Mouse (Mus musculus): ENCODE data around the gene Tbc1d2.

Tbc1d2 gene

DNA sequence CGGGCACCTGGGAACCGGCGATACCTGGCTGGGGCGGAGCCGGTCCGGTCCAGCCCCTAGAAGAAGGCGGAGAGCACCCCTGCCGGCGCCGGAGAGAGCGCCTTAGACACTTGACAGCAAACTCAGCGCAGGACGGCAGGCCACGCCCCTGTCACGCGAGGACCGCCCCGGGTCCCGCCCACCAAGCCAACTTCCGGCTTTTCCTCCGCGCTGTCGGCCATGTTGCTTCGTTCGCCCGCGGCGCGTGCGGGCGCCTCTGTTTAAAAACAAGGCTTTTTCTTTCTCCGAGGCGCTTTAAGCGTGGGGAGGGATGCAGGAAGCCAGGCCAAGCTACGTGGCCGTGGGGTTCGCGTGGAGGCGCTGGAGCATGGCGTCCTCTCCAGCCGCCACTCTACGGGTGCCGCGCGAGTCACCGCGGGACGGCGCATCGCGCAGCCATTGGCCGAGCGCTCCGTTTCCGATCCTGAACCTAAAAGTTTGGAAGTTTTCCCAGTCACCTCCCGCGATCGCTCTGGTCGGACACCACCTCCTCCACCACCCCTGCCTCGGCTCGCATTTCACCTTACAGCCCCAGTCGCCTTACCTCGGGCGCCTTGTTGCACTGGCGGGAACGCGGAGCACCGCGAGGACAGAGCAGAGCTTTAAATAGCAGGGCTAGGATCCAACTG is at the start of gene Tbc1d2:
TSS of gene Tbc1d2 (minus strand) at position 124 of the 668 bp plus-strand sequence.
- DNase-seq (ENCODE audit: low read depth in 2 of 2, low spot score in 2 of 2) = peak; percentile 95 to 98

DNA sequence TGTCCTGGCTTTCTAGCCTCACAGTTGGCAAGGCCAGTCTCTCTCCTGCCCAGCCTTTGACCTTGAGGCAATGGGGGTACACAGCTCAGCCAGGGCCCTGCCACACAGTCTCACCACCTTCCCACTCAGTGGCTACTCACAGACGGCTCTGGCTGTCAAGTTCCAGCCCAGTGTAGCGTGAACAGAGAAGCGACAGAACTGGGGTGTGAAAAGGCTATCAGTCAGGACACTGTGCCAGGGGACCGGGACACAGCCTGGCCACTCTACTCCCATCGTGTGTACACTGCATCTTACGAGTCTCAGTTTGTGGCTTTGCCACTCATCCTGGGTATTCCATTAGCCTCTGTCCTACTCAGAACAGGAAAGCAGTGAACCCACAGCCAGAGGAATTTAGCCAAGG is 46.5 kb upstream of the Tbc1d2 start:
- no peak for DNase-seq (ENCODE audit: low read depth in 2 of 2, low spot score in 2 of 2)

DNA sequence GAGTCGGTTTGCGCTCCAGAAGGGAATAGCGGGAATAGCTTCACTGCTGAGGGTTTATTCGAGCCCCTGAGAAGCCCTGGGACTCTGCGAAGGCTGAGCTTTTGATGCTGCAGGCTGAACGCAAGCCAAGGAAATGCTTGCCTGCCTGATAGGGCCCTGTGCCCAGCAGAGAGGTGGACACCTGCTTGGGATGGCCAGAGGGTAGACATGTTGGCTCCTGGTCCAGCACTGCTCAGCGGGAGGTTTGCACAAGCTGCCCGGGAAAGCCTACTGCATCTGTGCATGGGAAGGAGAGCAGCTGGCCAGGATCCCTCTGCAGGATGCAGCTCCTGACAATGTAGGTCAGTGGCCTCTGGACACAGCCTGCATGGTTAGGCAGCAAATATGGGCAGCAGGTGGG is 40.6 kb upstream of the Tbc1d2 start:
- DNase-seq (ENCODE audit: low read depth in 2 of 2, low spot score in 2 of 2) = no peak

DNA sequence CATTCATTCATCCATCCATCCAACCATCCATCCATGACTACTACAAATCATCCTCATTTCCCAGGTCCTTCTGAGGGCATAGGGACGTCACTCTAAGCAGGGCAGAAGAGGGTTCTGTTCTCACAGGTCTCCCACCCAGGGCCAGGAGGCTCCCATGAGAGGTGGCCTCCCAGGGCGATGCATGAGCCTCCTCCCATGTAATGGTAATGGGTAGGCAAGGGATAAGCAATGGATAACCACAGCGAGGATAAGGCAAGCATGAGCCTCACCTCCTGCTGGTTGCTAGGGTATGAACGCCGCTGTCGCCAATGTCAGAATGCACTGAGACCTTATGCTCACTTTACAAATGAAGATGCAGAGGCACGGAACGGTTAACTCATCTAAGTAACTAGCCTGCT is 40.0 kb upstream of the Tbc1d2 start:
- no peak for DNase-seq (ENCODE audit: low read depth in 2 of 2, low spot score in 2 of 2)

DNA sequence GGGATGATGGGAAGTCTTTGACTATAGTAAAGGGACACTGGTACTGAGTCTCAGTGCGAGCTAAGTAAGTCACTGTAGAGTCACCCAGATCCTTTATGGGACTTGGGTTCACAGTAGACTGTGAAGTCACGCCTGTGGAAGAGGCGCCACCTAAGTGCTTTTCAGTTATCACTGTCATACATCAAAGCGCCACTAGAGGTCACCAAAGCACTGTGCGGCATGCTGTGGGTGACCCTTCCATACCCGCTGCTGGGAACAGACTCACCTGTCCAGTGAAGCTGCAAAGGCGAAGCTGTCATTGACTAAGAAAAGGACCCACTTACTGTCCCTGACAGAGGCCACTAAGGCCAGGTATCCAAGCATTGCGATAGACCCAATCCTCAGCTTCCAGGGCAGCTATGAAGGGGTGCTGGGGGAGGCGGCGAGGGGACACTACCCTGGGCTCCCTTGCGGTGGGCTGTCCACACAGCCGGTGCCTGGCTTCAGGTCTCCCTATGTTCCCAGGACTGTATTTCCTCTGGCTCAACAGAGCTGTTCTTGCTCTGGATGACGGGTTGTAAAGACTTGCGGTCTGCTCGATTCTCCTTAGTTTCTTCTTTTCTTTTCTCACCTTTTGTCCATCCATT is 39.5 kb upstream of the Tbc1d2 start:
- peak; percentile 49 to 59 for DNase-seq (ENCODE audit: low read depth in 2 of 2, low spot score in 2 of 2)

DNA sequence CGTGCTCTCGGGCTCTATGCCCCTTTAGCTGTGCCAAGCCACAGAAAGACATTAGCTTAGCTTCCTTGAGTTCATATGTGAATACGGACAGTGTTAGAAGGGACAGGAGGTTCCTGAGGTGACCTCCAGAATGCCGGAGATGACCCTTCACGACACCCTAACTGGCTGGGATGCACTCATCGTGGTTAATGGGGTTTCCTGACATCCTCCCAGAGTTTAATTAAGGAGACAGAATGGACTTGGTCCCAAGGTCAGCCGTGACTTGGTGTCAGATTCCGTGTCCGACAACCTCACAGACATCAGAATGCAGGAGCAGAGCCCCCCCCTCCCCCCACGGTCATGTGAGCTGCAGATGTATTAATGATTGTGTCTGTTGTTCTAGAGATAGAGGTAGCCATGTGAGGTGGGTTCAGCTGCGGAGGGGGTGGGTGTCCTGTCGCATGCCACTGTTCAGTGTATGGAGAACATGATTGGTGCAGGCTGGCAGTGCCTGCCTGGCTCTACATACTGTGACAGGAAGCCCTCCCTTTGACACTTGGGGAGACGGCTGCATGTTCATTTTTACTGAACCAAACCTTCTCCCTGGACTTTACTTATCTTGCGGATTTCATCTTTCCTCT is 38.3 kb upstream of the Tbc1d2 start:
- DNase-seq (ENCODE audit: low read depth in 2 of 2, low spot score in 2 of 2) = no peak

DNA sequence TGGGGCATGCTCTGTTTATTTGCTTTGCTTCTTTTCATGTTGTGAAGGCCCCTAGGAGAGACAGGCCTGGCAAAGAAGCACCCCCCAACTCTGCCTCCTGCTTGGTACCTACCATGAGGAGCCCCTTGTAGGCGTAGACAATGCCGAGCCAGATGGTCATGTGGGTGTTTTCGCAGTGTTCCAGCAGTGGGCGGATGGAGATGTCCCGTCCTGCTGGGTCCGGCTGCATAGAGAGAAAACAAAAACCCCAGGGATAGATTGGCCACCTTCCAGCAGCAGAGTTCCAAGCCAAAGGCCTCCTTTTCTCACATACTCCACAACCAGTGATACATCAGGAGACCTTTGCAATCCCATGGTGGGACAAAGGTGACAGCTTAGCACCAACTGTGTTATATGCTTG is 34.2 kb upstream of the Tbc1d2 start:
- no peak for DNase-seq (ENCODE audit: low read depth in 2 of 2, low spot score in 2 of 2)

DNA sequence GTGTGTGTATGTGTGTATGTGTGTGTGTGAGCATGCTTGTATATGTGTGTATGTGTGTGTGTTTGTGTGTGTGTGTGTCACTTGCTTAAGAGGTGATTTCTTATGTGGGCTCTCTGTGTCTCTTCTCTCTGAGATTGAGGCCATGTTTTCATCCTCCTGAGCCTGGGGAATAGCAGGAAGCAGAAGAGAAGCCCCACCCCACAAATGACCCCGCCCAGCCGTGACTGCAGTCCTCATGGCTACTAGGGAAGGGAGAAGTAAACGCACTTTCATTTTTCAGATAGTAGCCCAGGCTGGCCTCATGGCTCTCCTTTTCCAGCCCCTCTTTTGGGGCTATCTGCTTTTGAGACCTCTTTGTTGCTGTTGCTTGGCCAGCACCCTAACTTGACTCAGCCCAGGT is 26.6 kb upstream of the Tbc1d2 start:
- DNase-seq (ENCODE audit: low read depth in 2 of 2, low spot score in 2 of 2) = no peak

DNA sequence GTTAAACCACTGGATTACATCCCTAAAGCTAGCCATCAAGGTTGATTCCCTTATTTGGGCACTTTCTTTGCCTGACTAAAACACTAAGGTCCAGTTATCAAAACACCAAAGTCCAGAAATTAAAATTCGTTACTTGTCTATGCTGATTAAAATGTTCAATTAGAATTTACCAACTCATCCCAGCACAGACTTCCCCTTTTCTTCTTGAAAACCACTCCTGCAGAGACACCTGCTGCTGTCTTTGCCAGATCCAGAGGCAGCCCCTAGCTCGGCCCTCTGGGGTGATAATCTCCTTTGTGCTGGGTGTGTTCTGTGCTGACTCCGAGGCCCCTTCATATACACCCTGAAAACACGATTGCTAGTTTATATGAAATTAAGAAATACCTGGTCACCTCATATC is 26.0 kb upstream of the Tbc1d2 start:
- no peak for DNase-seq (ENCODE audit: low read depth in 2 of 2, low spot score in 2 of 2)

DNA sequence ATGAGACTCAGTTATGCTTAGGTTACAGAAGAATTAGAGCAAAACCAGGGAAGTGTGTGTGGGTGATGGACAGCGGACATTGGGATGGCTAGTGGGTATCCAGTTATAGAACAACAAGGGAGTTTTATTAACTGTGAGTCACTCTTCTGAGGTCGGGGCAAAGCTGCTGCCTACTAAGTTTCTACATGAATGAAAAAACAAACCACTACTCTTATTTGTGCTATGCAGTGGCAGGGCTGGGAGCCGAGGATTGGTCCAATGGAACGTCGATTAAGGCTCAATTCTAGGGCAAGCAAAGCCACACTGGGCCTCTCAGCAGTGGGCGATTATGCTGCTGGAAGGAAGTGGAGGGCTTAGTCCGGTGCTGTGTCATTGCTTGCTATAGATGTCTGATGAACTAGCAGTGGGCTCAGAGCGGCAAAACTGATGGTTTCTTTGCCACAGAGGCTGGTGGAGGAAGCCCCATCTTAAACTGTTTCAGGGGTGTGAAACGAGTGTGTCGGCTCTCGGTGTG is 25.3 kb upstream of the Tbc1d2 start:
- DNase-seq (ENCODE audit: low read depth in 2 of 2, low spot score in 2 of 2) = no peak

DNA sequence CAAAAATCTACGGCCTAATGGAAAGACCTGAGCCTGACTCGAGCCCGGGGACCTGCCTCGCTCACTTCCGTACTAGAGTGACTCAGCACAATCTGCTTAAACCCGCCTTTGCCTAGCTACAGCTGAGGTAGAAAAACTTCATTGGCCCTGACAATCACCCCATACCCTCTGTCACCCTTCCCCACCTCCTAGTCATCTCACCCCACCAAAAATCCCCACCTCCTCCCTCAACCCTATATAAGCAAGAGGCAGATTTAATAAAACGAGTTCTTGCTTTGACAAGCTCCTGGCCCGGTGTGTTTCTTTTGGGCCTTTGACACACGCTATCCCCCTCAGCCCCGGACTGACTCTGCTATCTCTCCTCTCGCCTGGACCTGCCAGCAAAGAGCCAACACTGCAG is 18.6 kb upstream of the Tbc1d2 start:
- DNase-seq (ENCODE audit: low read depth in 2 of 2, low spot score in 2 of 2) = no peak

DNA sequence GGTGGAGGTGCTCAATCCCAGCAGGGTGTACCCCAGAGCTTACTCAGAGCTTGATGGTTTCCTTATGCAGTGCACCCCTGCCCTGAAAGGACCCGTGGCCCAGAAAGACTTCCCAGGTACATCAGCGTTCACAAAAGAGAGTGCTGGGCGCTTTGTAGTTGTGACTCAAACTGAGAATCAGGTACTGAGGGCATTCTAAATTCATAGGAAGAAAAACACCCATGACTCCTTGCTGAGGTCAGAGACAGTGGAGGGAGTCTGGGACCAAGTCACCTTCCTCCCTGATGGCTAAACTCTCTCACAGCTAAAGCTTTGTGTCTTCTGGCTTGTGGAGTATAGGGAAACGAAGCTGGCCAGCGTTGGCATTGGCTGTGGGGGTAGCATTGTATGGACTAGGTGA is 16.4 kb upstream of the Tbc1d2 start:
- no peak for DNase-seq (ENCODE audit: low read depth in 2 of 2, low spot score in 2 of 2)

DNA sequence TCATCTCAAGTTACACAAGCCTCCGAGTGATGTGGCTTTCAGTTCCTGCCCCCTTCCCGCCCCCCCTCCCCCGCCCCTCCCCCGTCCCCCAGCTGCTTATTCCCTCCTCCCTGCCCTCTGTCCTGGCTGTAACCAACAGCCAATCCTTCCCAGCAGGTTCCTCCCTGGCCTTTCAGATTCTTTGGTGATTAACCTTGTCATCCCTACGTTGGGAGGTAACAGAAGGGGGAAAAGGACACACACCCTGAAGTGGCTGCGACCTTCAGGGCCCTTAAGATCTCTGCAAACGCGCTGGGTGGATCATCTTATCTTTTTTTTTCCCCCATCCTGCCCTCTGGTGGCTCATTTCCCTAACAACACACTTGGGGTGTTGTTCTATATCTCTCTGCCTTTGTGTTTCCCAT is 15.4 kb upstream of the Tbc1d2 start:
- DNase-seq (ENCODE audit: low read depth in 2 of 2, low spot score in 2 of 2) = peak; percentile 10 to 21

DNA sequence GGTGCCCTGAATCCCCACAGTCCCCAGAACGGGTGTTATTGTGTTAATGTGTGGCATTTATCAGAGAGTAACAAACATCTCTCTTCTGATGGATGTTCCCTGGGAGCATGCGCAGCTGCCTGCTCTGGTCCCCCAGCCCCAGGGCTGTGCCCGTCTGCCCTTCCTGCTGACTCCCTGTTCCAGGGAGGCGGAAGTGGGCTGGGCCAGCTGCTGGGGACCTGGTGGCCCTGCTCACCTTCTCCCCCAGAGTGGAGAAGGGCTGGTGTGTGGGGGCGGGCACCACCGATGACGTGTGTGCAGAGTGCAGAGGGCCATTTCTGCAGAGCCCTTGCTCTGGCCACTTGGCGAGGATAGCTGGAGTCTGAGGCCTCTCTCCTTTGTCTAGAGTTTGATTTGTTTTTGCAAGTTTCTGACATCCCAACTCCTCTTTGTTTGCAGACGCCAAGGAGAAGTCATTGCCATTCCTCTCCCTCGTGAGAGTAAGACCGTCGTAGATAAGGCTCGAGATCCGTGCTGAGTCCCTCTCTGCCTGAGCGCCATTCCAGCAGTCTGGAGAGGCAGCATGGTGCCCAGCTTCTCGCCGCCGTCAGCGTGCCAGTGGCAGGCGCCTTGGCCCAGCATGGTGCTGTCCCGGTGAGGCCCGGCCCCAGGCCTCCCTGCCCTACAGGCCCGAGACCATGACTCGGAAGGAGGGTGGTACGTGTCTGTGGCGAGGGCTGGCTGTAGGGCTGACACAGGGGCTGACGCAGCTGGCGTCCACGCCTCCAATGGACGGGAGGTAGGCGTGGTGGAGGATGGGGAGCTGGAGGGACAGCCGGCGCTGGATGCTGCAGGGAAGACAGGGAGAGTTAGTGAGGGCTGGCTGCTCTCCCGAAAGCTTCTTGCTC is 14.4 kb upstream of the Tbc1d2 start:
- no peak for DNase-seq (ENCODE audit: low read depth in 2 of 2, low spot score in 2 of 2)

DNA sequence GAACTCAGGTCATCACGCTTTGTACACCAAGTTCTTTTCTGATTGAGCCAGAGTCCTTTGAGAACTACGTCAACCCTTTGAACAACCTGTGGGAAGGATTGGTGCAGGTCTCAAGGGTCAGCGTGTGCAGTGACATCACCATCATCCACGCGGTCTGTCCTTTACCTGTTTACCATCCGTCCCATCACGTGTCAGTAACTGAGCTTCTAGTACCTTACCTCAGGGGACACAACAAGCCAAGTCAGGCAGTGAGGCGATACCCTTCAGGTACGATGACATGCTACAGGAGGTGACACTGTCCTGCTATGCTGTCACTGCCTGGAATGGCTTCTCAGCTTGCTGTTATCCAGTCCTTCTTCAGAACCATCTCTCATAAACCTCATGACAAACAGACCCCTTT is 11.4 kb upstream of the Tbc1d2 start:
- DNase-seq (ENCODE audit: low read depth in 2 of 2, low spot score in 2 of 2) = no peak

DNA sequence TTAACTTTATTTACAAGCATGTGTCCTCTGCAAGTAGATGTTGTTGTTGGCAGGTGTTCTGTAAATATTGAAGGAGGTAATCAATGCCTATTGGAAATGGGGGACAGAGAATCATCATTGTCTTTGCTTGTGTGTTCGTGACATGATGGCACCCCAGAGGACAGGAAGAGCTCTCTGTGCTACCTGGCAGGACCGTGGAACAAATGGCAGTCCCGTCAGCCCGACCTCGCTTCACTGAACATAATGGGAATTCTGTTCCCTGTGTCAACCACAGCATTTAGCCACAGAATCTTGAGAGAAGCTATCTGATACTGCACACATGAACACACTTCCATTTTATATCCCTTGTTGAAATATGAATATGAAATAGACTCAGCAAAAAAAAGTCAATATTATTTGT is 8.9 kb upstream of the Tbc1d2 start:
- DNase-seq (ENCODE audit: low read depth in 2 of 2, low spot score in 2 of 2) = no peak

DNA sequence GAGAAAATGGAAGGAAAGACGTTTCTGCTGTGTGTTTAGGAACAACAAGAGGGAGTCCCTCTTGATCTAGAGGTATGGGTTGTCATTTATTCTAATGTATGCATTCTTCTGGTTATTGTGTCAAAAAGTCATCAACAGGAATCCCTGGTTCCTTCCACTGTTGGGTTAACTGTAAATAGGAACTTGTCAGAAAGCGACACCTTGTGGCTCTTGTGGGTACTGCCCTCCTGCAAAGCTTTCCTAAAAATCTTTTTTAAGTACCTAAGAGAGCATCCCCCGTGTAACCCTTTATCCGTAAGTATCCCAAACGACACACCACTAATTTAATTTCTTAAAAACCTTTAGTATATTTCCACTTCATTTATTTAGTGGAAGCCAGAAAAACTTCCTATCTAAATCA is 7.1 kb upstream of the Tbc1d2 start:
- peak; percentile 66 to 83 for DNase-seq (ENCODE audit: low read depth in 2 of 2, low spot score in 2 of 2)

DNA sequence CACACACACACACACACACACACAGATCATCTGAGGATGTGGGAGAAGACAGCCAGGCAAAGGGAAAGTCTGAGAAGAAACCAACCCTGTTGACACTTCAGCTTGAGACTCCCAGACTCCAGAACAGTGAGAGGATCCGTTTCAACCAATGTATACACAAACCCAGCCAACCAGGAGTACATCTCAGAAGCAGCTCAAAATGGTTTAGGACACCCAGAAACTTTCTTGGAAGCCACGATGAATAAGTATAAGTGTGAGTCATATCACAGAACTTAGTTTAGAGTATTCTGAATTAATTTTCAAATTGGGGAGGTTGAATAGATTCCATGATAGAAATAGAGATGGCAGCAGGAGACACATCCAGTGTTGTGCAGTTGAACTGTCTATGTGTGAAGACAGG is 5.9 kb upstream of the Tbc1d2 start:
- no peak for DNase-seq (ENCODE audit: low read depth in 2 of 2, low spot score in 2 of 2)

DNA sequence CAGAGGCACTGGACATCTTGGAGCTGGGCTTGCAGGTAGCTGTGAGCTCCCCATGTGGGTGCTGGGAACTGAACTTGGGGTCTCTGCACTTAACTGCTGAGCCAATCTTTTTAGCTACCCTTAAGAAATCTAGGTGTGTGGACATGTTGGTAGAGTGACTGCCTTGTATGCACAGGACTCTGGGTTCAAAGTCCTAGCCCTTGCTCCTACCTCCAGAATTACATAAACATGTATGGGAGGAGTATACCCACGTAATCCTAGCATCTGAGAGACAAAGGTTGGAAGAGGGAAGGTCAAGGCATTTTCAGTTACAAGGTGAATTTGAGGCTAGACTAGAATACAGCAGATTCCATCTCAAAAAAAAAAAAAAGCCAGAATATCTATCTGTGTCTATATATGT is 5.3 kb upstream of the Tbc1d2 start:
- DNase-seq (ENCODE audit: low read depth in 2 of 2, low spot score in 2 of 2) = no peak

DNA sequence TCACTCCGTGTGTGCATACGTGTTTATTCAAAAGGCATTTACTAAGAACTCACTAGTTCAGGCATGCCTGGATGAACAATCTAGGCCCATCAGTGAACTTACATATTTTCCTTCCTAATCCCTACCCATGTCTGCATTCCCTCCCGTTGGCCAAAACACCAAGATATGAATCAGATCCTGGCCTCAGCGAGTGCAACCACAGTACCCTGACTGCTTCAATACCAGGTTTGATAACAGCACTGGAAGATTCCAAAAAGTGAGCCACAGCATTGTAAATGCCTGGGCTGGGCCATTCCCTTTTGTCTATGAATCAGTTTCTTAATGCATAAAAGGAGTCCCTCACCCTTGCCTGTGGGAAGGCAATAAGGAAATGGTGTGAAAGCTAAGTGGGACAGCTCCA is 848 bp downstream of the Tbc1d2 start:
- no peak for DNase-seq (ENCODE audit: low read depth in 2 of 2, low spot score in 2 of 2)

DNA sequence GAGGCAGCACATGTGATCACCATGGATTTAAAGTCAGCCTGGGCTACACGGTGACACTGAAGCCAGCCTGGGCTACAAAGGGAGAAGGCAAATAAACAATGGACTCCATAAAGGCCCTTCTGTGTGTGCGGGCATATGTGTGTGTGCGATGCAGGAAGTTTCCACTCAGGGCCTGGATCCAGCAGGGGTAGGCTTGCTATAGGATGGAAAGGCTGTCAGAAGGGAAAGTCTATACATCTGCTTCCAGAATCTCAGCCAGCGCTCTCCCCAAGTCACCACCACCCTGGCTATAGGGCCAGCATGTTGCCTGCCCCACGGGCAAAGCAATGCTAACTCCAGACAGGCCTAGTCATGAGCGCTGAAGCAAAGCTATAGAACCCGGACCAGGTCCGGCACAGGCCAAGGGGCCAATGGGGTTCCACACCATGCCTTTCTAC is 6.3 kb downstream of the Tbc1d2 start:
- DNase-seq (ENCODE audit: low read depth in 2 of 2, low spot score in 2 of 2) = no peak
